Mouse (Mus musculus) hindbrain, embryonic 10.5 days (tissue): ENCODE results near the gene Cdc26. TPM values are rescaled to one million over a fixed set of nuclear protein-coding genes. Genes with fewer than 3 reads are reported as not detected.

Experiments
- DNase-seq: peaks from one replicate; pipeline ENCODE4 v3.0.0-alpha.2; 2017; ENCODE audit warnings: low spot score
- H3K27ac ChIP-seq: fragments of 300-500 bp; sonication (generic); 2 replicates; pipeline ENCODE4 v1.5.1; 2016; ENCODE audit warnings: mild to moderate bottlenecking, moderate library complexity
- H3K27me3 ChIP-seq: fragments of 300-500 bp; sonication (generic); 2 replicates; pipeline ENCODE4 v1.6.1; 2016; ENCODE audit warnings: mild to moderate bottlenecking; ENCODE audit not compliant: poor library complexity, insufficient read depth, severe bottlenecking
- H3K36me3 ChIP-seq: fragments of 300-500 bp; sonication (generic); 2 replicates; pipeline ENCODE4 v1.6.1; 2016; ENCODE audit warnings: mild to moderate bottlenecking, moderate library complexity
- H3K4me1 ChIP-seq: fragments of 300-500 bp; sonication (generic); replicated peaks from 2 replicates; pipeline ENCODE4 v1.6.1; 2016; ENCODE audit warnings: mild to moderate bottlenecking
- H3K4me3 ChIP-seq: fragments of 300-500 bp; sonication (generic); 2 replicates; pipeline ENCODE4 v1.5.1; 2016; ENCODE audit warnings: mild to moderate bottlenecking, moderate library complexity
- H3K9me3 ChIP-seq: fragments of 300-500 bp; sonication (generic); 2 replicates; pipeline ENCODE4 v1.6.1; 2016; ENCODE audit warnings: mild to moderate bottlenecking, moderate library complexity
- WGBS: fragments of 180-500 bp; shearing (Covaris S2); methylation state at CpG from one replicate; pipeline ENCODE4 v1.1.7; 2016; 5-methylcytosine and 5-hydroxymethylcytosine counted together
- polyA plus RNA-seq: library from polyadenylated mRNA; unstranded; fragments of >200 nt; fragmentation: Nextera tagmentation; extraction: Ambion mirVana; gene quantifications from 2 replicates; pipeline ENCODE4 v1.2.1, GENCODE M21; 2016

The Cdc26 gene
- polyA plus RNA-seq, 1 experiment from 2014 or later, result 179 TPM

DNA sequence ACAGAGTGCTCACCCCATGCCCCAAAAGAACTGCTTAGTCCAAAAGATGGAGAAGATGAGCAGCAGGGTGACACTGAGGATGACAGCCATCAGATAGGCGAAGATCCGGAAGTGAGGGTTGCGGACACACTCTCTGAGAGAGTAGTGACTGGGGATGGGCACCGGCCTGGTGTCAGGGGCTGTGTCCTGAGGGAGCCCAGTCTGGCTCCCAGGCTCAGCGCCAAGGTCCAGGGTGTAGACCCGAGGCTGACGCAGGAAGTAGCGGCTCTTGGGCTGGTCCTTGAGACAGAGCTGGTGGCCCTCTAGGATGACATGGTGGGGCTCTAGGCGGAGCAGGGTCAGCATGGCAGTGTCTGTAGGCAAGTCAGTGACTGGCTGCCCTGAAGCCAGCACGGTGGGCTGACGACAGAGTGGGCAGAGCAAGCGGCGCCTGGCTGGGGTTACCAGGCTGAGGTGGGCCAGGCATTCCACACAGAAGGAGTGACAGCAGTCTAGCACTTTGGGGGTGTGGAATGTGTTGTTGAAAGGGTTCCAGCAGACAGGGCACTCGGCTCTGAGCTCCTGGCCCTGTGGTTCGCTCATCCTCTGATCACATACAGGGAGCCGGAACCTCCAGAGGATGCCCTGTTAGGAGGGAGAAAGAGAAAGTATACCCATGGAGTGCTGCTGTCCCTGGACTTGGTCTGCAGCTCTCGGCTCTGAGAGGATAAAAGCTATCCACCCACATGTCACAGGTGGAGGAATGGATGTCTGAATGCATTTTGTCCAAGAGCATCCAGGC lies 19.7 kb upstream of the Cdc26 start:
- H3K27ac ChIP-seq, result peak overlapping the region; percentile 16; the same call in 1 of the 2 replicates
- WGBS, result 75% methylated on average over 17 of the region's 17 CpGs

GRCm38 (mm10) chr4:62425891-62426290 lies 17.4 kb upstream of the Cdc26 start:
- Histone ChIP-seq H3K27ac (no peak overlapping the region), H3K36me3 (peaks cover 56% of the 10 kb centered on the region), H3K9me3 (no peaks in the 10 kb centered on the region), H3K4me3 (no peak overlapping the region), H3K4me1 (no peaks in the 10 kb centered on the region), H3K27me3 (no peaks in the 10 kb centered on the region)
- no peak for DNase-seq
- WGBS, result 91% methylated on average over 4 of the region's 4 CpGs

More for the DNA sequence above, 19.7 kb upstream of the Cdc26 start:
- H3K4me3 ChIP-seq, result no peak overlapping the region
- no peaks in the 10 kb centered on the region for H3K9me3 ChIP-seq
- H3K27me3 ChIP-seq, result no peaks in the 10 kb centered on the region
- no peak for DNase-seq
- H3K4me1 ChIP-seq, result no peaks in the 10 kb centered on the region
- H3K36me3 ChIP-seq, result peaks cover 33% of the 10 kb centered on the region

DNA sequence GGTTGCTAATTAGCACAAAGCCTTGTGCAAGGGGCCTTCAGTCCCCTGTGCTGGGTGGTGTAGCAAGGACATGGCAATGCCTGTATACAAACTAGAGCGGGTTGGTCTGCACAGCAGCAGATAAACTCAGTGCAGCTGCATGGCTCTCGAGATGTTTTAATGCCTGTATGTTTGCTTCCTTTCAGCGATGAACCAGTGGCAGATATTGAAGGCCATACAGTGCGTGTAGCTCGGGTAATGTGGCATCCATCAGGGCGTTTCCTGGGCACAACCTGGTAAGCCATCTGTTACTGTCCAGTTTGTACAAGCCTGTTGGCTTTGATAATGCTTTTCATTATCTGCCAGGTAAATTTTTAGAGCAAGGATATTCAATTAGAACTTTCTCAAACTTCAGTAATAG lies 10.6 kb upstream of the Cdc26 start:
- H3K27ac ChIP-seq, result no peak overlapping the region
- H3K9me3 ChIP-seq, result no peaks in the 10 kb centered on the region
- H3K4me3 ChIP-seq, result no peak overlapping the region
- H3K27me3 ChIP-seq, result no peaks in the 10 kb centered on the region
- no peak for DNase-seq
- no peaks in the 10 kb centered on the region for H3K4me1 ChIP-seq
- 94% methylated on average over 6 of the region's 6 CpGs for WGBS
- peaks cover 100% of the 10 kb centered on the region for H3K36me3 ChIP-seq

GRCm38 (mm10) chr4:62418448-62418847 lies 10.0 kb upstream of the Cdc26 start:
- no peak for DNase-seq
- peaks cover 100% of the 10 kb centered on the region for H3K36me3 ChIP-seq
- no peak overlapping the region for H3K27ac ChIP-seq
- no peaks in the 10 kb centered on the region for H3K27me3 ChIP-seq
- H3K4me3 ChIP-seq, result no peak overlapping the region
- H3K4me1 ChIP-seq, result no peaks in the 10 kb centered on the region
- no peaks in the 10 kb centered on the region for H3K9me3 ChIP-seq
- WGBS, result 93% methylated on average over 8 of the region's 8 CpGs

- H3K27me3 ChIP-seq, result no peaks in the 10 kb centered on the region
- no peak for DNase-seq
- no peaks in the 10 kb centered on the region for H3K9me3 ChIP-seq
- H3K4me3 ChIP-seq, result no peak overlapping the region
- peaks cover 17% of the 10 kb centered on the region for H3K4me1 ChIP-seq
- H3K27ac ChIP-seq, result no peak overlapping the region
- 94% methylated on average over 10 of the region's 10 CpGs for WGBS
- H3K36me3 ChIP-seq, result peaks cover 63% of the 10 kb centered on the region
Measured at GRCm38 (mm10) chr4:62411606-62412005, 3.2 kb upstream of the Cdc26 start.

DNA sequence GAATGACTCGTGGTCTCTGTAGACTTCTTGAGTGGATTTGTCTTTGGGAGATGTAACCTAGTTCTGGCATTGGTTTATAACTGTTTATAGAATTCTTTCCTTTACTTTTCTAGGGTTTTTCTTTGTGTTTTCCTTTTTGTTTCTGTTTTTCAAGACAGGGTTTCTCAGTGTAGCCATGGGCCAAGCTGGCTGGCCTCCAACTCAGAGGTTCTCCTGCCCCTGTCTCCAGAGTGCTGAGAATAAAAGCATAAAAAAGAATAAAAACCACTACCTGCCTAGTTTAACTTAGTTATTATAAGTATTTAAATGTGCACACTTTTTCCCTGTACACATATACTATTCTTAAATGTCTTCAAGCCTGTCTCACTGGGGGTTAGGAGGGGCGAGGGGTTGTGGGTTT lies 1.9 kb upstream of the Cdc26 start:
- WGBS, result 94% methylated on average over 2 of the region's 2 CpGs
- DNase-seq, result no peak
- H3K4me3 ChIP-seq, result peak overlapping the region; percentile 69

DNA sequence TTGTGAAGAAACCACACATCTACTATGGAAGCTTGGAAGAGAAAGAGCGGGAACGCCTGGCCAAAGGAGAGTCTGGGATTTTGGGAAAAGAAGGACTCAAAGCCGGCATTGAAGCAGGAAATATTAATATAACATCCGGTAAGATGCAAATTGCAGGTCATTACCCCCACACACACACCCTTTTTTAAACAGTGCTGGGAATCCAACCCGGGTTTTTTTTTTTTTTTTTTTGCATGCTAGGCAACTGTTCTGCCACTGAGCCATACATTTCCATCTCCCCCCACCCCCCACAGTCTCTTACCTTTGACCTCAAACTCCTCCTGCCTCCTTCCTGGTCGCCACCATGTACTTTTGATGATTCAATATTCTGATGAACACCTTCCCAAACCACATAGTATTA lies 1.2 kb upstream of the Cdc26 start:
- 49% methylated on average over 6 of the region's 6 CpGs for WGBS
- no peak for DNase-seq
- Histone ChIP-seq H3K27ac (peak overlapping the region; percentile 91), H3K4me1 (peaks cover 26% of the 10 kb centered on the region), H3K4me3 (peak overlapping the region; percentile 69), H3K9me3 (no peaks in the 10 kb centered on the region), H3K27me3 (no peaks in the 10 kb centered on the region), H3K36me3 (peaks cover 53% of the 10 kb centered on the region)

More for the DNA sequence above, 1.9 kb upstream of the Cdc26 start:
- Histone ChIP-seq H3K9me3 (no peaks in the 10 kb centered on the region), H3K27me3 (no peaks in the 10 kb centered on the region), H3K27ac (no peak overlapping the region), H3K4me1 (peaks cover 24% of the 10 kb centered on the region), H3K36me3 (peaks cover 54% of the 10 kb centered on the region)

DNA sequence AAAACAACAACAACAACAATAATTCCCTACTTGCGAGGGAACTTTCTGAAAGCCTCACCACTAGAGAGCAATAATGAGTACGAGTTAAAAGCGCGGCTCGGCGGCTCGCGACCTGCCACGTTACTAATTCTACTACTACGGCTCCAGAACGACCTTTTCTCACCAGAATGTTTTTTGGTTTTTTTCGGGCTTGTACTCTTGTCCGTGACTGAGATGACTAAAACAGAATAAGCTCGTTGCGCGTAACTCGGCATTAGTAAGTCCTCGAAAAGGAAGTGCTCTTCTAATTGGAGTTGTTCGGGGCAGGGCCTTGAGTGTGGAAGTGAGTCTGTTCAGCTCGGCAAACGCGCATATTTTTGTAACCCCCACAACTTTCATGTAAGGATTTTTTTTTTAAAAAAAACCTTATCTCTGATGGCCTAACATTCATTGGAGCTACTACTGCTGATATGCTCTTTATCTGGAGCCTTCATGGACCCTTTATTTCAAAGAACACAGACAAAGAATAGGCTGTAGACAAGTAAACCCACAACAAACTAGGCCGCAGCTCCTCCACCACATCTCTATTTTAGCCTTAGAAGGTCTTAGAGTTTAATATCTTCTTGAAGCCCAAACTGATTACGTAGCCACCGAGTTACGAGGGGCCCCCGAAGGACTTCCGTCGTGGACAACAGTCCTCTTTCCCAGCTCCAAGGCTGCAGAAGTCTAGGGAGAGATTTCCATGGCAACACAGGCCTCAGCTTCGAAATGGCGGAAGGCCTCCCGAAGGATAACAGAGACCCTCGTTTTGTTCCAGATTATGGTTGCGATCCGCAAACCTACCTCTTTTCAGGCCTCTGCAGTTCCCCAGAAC lies 486 bp downstream of the Cdc26 start:
- Histone ChIP-seq H3K4me1 (peaks cover 26% of the 10 kb centered on the region), H3K9me3 (no peaks in the 10 kb centered on the region), H3K36me3 (peaks cover 53% of the 10 kb centered on the region), H3K27me3 (no peaks in the 10 kb centered on the region), H3K4me3 (peak overlapping the region; percentile 69), H3K27ac (peak overlapping the region; percentile 91)
- under 1% methylated on average over 35 of the region's 35 CpGs for WGBS
- peak; percentile 69 for DNase-seq

DNA sequence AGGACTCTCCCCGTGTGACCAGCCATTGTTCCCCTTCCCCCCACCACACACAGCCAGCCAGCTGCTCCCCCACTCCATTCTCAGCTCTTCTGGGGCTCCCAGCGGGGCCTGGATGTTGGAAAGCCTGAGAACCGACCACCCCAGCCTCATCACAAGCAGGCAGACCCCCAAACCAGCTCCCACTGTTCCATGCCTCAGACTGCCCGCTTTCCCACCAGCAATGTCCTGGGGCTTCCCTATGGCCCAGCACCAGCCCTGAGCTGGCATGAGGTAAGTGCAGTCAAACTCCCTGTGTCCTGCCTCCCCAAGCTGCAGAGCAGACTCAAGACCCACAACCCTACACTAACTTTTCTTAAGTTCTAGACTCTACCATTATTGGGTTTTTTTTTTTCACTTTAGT lies 2.3 kb downstream of the Cdc26 start:
- H3K27ac ChIP-seq, result 0 out of 2 replicates have a peak overlapping the region, but pooled peaks have one; percentile 12
- H3K27me3 ChIP-seq, result no peaks in the 10 kb centered on the region
- H3K4me3 ChIP-seq, result peak overlapping the region; percentile 27
- 92% methylated on average over 4 of the region's 4 CpGs for WGBS
- DNase-seq, result no peak
- peaks cover 53% of the 10 kb centered on the region for H3K36me3 ChIP-seq
- no peaks in the 10 kb centered on the region for H3K9me3 ChIP-seq
- peaks cover 26% of the 10 kb centered on the region for H3K4me1 ChIP-seq

GRCm38 (mm10) chr4:62398956-62399355 lies 9.5 kb downstream of the Cdc26 start:
- 98% methylated on average over 3 of the region's 3 CpGs for WGBS
- DNase-seq, result no peak

DNA sequence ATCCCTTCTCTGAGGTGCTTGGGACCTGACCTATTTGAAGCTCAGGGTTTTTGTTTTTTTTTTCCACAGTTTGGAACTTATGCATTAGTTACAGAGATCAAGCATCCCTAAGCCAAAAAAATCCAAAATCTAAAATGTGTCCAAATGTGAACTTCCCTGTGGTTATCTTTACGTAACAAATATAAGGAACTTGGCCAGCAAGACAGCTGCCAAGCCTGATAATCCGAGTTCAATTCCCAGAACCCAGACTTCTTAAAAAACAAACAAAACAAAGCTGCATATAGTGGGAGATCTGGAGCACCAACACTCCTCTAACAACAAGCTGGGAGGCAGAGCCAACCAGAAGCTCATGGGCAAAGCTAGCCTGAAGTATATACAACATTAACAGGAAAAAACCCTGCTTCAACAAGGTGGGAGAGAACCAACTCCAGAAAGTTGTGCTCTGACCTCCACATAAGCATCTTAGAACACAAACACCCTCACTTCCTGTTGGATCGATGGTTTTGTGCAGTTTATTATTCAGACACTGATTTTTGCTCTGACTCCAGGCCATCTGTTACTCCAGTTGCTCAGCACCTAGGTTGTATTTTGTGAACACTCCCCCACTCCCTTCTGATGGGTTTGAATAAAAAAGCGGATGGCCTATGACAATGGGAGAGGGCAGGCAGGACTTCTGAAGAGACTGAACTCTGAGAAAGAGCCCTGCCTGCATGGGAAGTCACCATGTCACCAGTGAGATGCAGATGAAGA lies 10.7 kb downstream of the Cdc26 start:
- Histone ChIP-seq H3K36me3 (peaks cover 93% of the 10 kb centered on the region), H3K4me3 (no peak overlapping the region), H3K9me3 (no peaks in the 10 kb centered on the region), H3K27me3 (no peaks in the 10 kb centered on the region), H3K27ac (no peak overlapping the region), H3K4me1 (no peaks in the 10 kb centered on the region; the same call in 1 of the 2 replicates)
- DNase-seq, result no peak
- 90% methylated on average over 4 of the region's 4 CpGs for WGBS

More at GRCm38 (mm10) chr4:62398956-62399355, 9.5 kb downstream of the Cdc26 start:
- Histone ChIP-seq H3K4me3 (no peak overlapping the region), H3K27ac (no peak overlapping the region), H3K27me3 (no peaks in the 10 kb centered on the region), H3K9me3 (no peaks in the 10 kb centered on the region), H3K36me3 (peaks cover 96% of the 10 kb centered on the region), H3K4me1 (no peaks in the 10 kb centered on the region)

GRCm38 (mm10) chr4:62395806-62396205 lies 12.6 kb downstream of the Cdc26 start:
- H3K36me3 ChIP-seq, result peaks cover 93% of the 10 kb centered on the region
- no peaks in the 10 kb centered on the region; the same call in 1 of the 2 replicates for H3K4me1 ChIP-seq
- H3K4me3 ChIP-seq, result no peak overlapping the region
- no peak for DNase-seq
- WGBS, result 94% methylated on average over 1 of the region's 1 CpGs
- H3K27me3 ChIP-seq, result no peaks in the 10 kb centered on the region
- H3K9me3 ChIP-seq, result no peaks in the 10 kb centered on the region
- no peak overlapping the region for H3K27ac ChIP-seq
